Comparison of ENCODE assay signal across 9 mouse cellular contexts in the genomic region with DNA sequence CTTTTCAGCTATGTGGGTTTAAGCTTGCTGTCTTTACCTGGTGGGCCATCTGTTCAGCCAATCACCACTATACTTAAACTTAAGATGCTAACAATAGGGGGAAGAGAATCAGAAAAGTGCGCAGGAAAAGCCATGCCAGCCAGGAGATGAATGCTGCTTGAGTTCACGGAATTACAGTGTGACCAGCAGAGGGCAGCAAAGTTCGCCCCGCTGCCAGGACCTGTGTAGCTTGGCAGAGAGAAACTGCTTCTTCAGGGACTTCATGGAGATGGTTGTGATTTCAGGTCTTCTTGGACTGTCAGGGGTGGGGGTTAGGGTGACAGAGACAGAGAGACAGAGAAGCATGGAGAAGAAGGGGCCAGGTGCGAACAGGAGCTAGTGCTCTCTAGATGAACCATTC.
DNase-seq lines count a peak whose midpoint lies in the region; ATAC-seq and TF ChIP-seq lines count a peak whose summit lies in the region.
"Had no signal": no experiment of that assay in that cellular context is flagged by ENCODE, and none has a peak within 500 bp of the region (broad histone marks: within the 10 kb centered on the region; RNA-seq: fewer than 3 reads in every experiment).

No protein-coding gene starts in this region.

- no peak overlapping the region for H3K4me2 ChIP-seq in forebrain, postnatal 0 days (ENCODE audit: low read depth)
- H3K4me2 ChIP-seq in hindbrain, embryonic 11.5 days (replicated peaks; ENCODE audit: low read depth, low read length) = no peak overlapping the region

- WGBS in forebrain, postnatal 0 days = 9% methylated on average over 5 of the region's 5 CpGs
- 7% methylated on average over 5 of the region's 5 CpGs for WGBS in hindbrain, embryonic 11.5 days

- no peak overlapping the region for H3K27ac ChIP-seq in forebrain, postnatal 0 days (ENCODE audit: low read depth, low read length)
- H3K27ac ChIP-seq in hindbrain, embryonic 11.5 days (ENCODE audit: low read depth, low read length) = no peak overlapping the region
- H3K27ac ChIP-seq: macrophage had no signal

- TF ChIP-seq CTCF in forebrain, postnatal 0 days (IDR thresholded peaks at IDR 0.05; ENCODE audit: low read depth) = peak; percentile 96

- H3K9me3 ChIP-seq in forebrain, postnatal 0 days (ENCODE audit: low read length) = no peaks in the 10 kb centered on the region
- no peaks in the 10 kb centered on the region for H3K9me3 ChIP-seq in hindbrain, embryonic 11.5 days (ENCODE audit: control insufficient read depth, low read length)

- peak; percentile 79; the same call in 1 of the 2 replicates for ATAC-seq in cerebellum, adult (ENCODE audit: insufficient number of reproducible peaks, low FRiP score, low TSS enrichment)
- peak; percentile 93 for ATAC-seq in forebrain, postnatal 0 days
- ATAC-seq in hindbrain, embryonic 11.5 days (ENCODE audit: low FRiP score) = peak; percentile 73; the same call in 1 of the 2 replicates

- DNase-seq in MEL-GATA-1-ER (ENCODE audit: extremely low read depth, low read depth) = peak; percentile 28
- peak; percentile 92 for DNase-seq in forebrain, postnatal 0 days
- peak; percentile 87 for DNase-seq in hindbrain, embryonic 11.5 days (ENCODE audit: low spot score)
- DNase-seq in layer of hippocampus, adult 8-10 months (ENCODE audit: low spot score in 2 of 2) = peak; percentile 53 to 81
- DNase-seq in lung, postnatal 14 days = peak; percentile 71
- peak; percentile 60 for DNase-seq in retina, postnatal 7 days (ENCODE audit: low read depth, low spot score)
- DNase-seq in urinary bladder, adult 2 months (ENCODE audit: low spot score) = peak; percentile 40

- no peaks in the 10 kb centered on the region for H3K36me3 ChIP-seq in forebrain, postnatal 0 days (ENCODE audit: insufficient read depth)
- H3K36me3 ChIP-seq in hindbrain, embryonic 11.5 days (ENCODE audit: control insufficient read depth, insufficient read depth, low read length) = no peaks in the 10 kb centered on the region

- no peaks in the 10 kb centered on the region for H3K4me1 ChIP-seq in forebrain, postnatal 0 days (ENCODE audit: insufficient read depth)
- no peaks in the 10 kb centered on the region for H3K4me1 ChIP-seq in hindbrain, embryonic 11.5 days (replicated peaks; ENCODE audit: control insufficient read depth, insufficient read depth, low read length)

- H3K27me3 ChIP-seq in forebrain, postnatal 0 days (ENCODE audit: insufficient read depth, low read length) = no peaks in the 10 kb centered on the region
- no peaks in the 10 kb centered on the region for H3K27me3 ChIP-seq in hindbrain, embryonic 11.5 days (ENCODE audit: control insufficient read depth, insufficient read depth, low read length)

- H3K9ac ChIP-seq in forebrain, postnatal 0 days = no peak overlapping the region
- H3K9ac ChIP-seq in hindbrain, embryonic 11.5 days (ENCODE audit: low read depth, low read length) = no peak overlapping the region

- H3K4me3 ChIP-seq in forebrain, postnatal 0 days (ENCODE audit: low read depth, low read length) = no peak overlapping the region
- H3K4me3 ChIP-seq in hindbrain, embryonic 11.5 days (ENCODE audit: low read depth, low read length) = no peak overlapping the region

Comparison
In these comparisons a context has a peak if more than half of its experiments do, and no peak if none do; other contexts are left out.
1. DNase-seq: peak in every context shown above with its lines; median percentile 92 in forebrain, postnatal 0 days; 87 in hindbrain, embryonic 11.5 days; 71 in lung, postnatal 14 days; 67 in layer of hippocampus, adult 8-10 months; 60 in retina, postnatal 7 days; 40 in urinary bladder, adult 2 months; 28 in MEL-GATA-1-ER.